Mouse (Mus musculus) embryonic facial prominence, embryonic 14.5 days (tissue): Measurements from ENCODE around the gene Zdhhc4. TPM values are rescaled to one million over a fixed set of nuclear protein-coding genes. Genes with fewer than 3 reads are reported as not detected.

ENCODE experiments used
- ATAC-seq: fragments of 200-750 bp; cut with Nextera tagmentation; 2 replicates; pipeline ENCODE4 v1.8.0; 2017; ENCODE audit warnings: low read depth, moderate number of reproducible peaks, moderate TSS enrichment
- DNase-seq: peaks from one replicate; pipeline ENCODE4 v3.0.0-alpha.2; 2015; ENCODE audit warnings: low spot score
- H3K27ac ChIP-seq: fragments of 300-500 bp; sonication (generic); replicated peaks from 2 replicates; pipeline ENCODE4 v1.5.1; 2014; ENCODE audit warnings: low read depth, mild to moderate bottlenecking, low read length, moderate library complexity
- H3K27me3 ChIP-seq: fragments of 300-500 bp; sonication (generic); replicated peaks from 2 replicates; pipeline ENCODE4 v1.6.1; 2014; ENCODE audit warnings: low read length; ENCODE audit not compliant: control insufficient read depth, insufficient read depth
- H3K36me3 ChIP-seq: fragments of 300-500 bp; sonication (generic); 2 replicates; pipeline ENCODE4 v1.6.1; 2014; ENCODE audit warnings: low read length, mixed read lengths; ENCODE audit not compliant: control insufficient read depth, insufficient read depth
- H3K4me1 ChIP-seq: fragments of 300-500 bp; sonication (generic); 2 replicates; pipeline ENCODE4 v1.6.1; 2014; ENCODE audit warnings: antibody characterized with exemption, low read length; ENCODE audit not compliant: control insufficient read depth, insufficient read depth
- H3K4me2 ChIP-seq: fragments of 300-500 bp; sonication (generic); 2 replicates; pipeline ENCODE4 v1.6.1; 2014; ENCODE audit warnings: low read depth, mild to moderate bottlenecking, low read length, moderate library complexity, mixed read lengths
- H3K4me3 ChIP-seq: fragments of 300-500 bp; sonication (generic); 2 replicates; pipeline ENCODE4 v1.5.1; 2014; ENCODE audit warnings: low read depth, mild to moderate bottlenecking, low read length
- H3K9ac ChIP-seq: fragments of 300-500 bp; sonication (generic); 2 replicates; pipeline ENCODE4 v1.6.1; 2014; ENCODE audit warnings: low read depth, mild to moderate bottlenecking, low read length, moderate library complexity, mixed read lengths
- H3K9me3 ChIP-seq: fragments of 300-500 bp; sonication (generic); 2 replicates; pipeline ENCODE4 v1.6.1; 2016; ENCODE audit warnings: low read length; ENCODE audit not compliant: control insufficient read depth
- WGBS: fragments of 180-500 bp; shearing (Covaris S2); extraction: QIAGEN DNeasy Blood & Tissue Kit; methylation state at CpG from one replicate; pipeline ENCODE4 v1.1.7; 2014; 5-methylcytosine and 5-hydroxymethylcytosine counted together
- polyA plus RNA-seq: library from polyadenylated mRNA; unstranded; fragments of >200 nt; fragmentation: Nextera tagmentation; extraction: Ambion mirVana; gene quantifications from 2 replicates; pipeline ENCODE4 v1.2.1, GENCODE M21; 2014

Zdhhc4 gene
- polyA plus RNA-seq, 1 experiment from 2014 or later, result 68.3 TPM

DNA sequence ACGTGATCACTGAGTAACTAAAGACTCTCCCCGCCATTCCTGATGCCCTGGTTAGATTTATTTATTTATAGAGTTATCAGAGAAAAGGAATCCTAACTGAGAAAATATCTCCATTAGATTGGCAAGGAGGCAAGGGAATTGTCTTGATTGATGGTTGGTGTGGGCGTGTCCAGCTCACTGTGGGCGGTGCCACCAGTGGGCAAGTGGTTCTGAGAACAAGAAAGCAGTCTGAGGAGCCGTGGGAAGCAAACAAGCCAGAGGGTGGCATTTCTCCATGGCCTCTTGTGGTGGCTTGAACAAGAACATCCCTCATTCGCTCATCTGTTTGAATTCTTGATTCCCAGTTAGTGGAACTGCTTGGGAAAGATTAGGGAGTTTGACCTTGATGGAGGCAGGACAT, 10.5 kb upstream of the Zdhhc4 start:
- ATAC-seq, result no peak
- no peak overlapping the region for H3K4me3 ChIP-seq

DNA sequence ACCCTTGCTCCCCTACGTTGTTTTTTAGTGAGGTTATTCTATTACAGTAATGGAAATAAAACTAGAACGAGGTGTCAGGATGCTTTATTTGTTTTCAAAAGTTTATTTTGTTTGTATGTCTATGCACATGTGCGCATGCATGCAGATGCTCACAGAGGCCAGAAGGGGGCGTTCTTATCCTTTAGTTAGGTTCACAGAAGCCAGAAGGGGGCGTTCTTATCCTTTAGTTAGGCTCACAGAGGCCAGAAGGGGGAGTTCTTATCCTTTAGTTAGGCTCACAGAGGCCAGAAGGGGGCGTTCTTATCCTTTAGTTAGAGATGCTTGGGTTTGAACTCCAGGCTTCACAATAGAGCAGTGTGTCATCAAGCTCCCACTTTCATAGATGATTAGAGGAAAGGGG, 7.5 kb upstream of the Zdhhc4 start:
- Histone ChIP-seq H3K4me2 (no peak overlapping the region), H3K27ac (no peak overlapping the region), H3K36me3 (no peaks in the 10 kb centered on the region), H3K4me3 (no peak overlapping the region), H3K27me3 (no peaks in the 10 kb centered on the region), H3K4me1 (no peaks in the 10 kb centered on the region), H3K9me3 (no peaks in the 10 kb centered on the region), H3K9ac (no peak overlapping the region)
- no peak for ATAC-seq
- DNase-seq, result no peak
- WGBS, result 63% methylated on average over 6 of the region's 6 CpGs

More for the DNA sequence above, 10.5 kb upstream of the Zdhhc4 start:
- Histone ChIP-seq H3K36me3 (no peaks in the 10 kb centered on the region), H3K27ac (no peak overlapping the region), H3K9ac (no peak overlapping the region), H3K9me3 (no peaks in the 10 kb centered on the region), H3K4me1 (no peaks in the 10 kb centered on the region), H3K27me3 (no peaks in the 10 kb centered on the region), H3K4me2 (no peak overlapping the region)
- DNase-seq, result no peak
- WGBS, result 50% methylated on average over 6 of the region's 6 CpGs

DNA sequence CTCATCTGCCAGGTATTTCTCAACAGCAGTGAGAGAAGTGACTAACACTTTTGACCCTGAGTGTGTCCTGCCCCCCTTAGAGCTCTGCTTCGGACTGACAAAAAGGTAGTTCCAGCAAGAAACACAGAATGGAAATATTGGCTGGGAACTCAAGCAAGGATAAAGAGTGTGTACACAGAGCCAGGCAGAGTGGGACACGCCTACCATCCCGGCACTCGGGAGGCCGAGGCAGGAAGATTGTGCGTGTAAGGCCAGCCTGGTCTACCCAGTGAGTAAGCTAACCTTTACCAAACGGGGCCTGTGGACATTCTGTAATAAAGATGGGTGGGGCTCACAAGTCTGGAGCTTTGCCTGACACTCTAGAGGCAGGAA, 6.0 kb upstream of the Zdhhc4 start:
- WGBS, result 76% methylated on average over 7 of the region's 7 CpGs

DNA sequence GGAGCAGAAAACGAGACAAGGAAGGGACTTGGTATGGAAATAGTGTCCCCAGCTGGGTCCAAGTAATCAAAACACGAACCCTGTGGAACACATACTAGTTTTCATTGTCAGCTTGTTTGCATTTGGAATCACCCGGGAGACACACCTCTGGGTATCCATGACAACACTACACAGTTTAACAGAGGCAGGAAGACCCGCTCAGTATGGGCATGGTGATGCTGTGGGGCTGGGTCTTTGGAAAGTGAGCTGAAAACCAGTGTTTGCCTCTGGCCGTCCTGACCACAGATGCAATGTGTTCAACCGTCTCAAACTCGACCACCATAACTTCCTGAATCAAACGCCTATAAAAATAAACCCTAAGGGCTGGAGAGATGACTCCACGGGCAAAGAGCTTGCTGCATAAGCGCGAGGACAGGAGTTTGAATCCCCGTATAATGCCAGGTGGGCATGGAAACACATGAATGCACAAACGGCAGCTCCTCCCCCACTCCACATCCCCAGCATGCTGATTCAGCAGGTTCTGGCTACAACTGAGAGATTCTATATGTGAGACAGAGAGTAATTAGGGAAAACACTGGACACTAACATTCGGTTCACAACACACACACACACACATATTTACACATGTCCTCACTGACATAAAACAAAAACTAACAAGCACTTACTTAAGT, 5.5 kb upstream of the Zdhhc4 start:
- H3K9ac ChIP-seq, result no peak overlapping the region
- H3K4me3 ChIP-seq, result no peak overlapping the region
- peak overlapping the region; percentile 10; the same call in 1 of the 2 replicates for H3K4me2 ChIP-seq
- H3K27ac ChIP-seq, result no peak overlapping the region
- H3K4me1 ChIP-seq, result peaks cover 5% of the 10 kb centered on the region
- WGBS, result 65% methylated on average over 14 of the region's 14 CpGs
- no peaks in the 10 kb centered on the region for H3K9me3 ChIP-seq
- no peaks in the 10 kb centered on the region for H3K27me3 ChIP-seq
- ATAC-seq, result no peak
- DNase-seq, result no peak
- no peaks in the 10 kb centered on the region for H3K36me3 ChIP-seq

More for the DNA sequence above, 6.0 kb upstream of the Zdhhc4 start:
- H3K36me3 ChIP-seq, result no peaks in the 10 kb centered on the region
- ATAC-seq, result no peak
- no peak overlapping the region for H3K4me2 ChIP-seq
- no peak for DNase-seq
- no peaks in the 10 kb centered on the region for H3K27me3 ChIP-seq
- no peak overlapping the region for H3K27ac ChIP-seq
- H3K4me1 ChIP-seq, result peaks cover under 1% of the 10 kb centered on the region; the same call in 1 of the 2 replicates
- no peak overlapping the region for H3K9ac ChIP-seq
- no peak overlapping the region for H3K4me3 ChIP-seq
- no peaks in the 10 kb centered on the region for H3K9me3 ChIP-seq

DNA sequence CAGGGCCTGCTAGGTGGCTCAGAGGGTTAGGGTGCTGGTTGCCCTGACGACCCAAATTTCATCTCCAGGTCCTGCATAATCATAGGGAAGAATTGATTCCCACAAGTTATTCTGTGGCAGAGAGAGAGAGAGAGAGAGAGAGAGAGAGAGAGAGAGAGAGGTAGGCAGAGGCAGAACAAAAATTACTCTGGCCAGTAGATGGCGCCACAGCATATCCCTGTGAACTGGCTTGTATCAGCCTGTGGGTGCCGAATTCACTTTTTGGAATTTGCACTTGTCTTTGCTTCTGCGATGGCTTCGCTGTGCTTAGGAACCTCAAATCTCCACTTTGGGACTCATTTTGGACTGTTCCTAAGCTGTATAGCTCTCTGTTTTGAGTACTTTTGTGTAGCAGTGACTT, 4.8 kb upstream of the Zdhhc4 start:
- WGBS, result 16% methylated on average over 5 of the region's 5 CpGs
- DNase-seq (peak; percentile 77), ATAC-seq (no peak)
- peak overlapping the region; percentile 10; the same call in 1 of the 2 replicates for H3K4me2 ChIP-seq
- H3K9ac ChIP-seq, result 0 out of 2 replicates have a peak overlapping the region, but pooled peaks have one; percentile 27
- no peaks in the 10 kb centered on the region for H3K9me3 ChIP-seq
- H3K36me3 ChIP-seq, result no peaks in the 10 kb centered on the region
- no peak overlapping the region for H3K27ac ChIP-seq
- H3K4me1 ChIP-seq, result peaks cover 5% of the 10 kb centered on the region
- no peak overlapping the region for H3K4me3 ChIP-seq
- H3K27me3 ChIP-seq, result no peaks in the 10 kb centered on the region

DNA sequence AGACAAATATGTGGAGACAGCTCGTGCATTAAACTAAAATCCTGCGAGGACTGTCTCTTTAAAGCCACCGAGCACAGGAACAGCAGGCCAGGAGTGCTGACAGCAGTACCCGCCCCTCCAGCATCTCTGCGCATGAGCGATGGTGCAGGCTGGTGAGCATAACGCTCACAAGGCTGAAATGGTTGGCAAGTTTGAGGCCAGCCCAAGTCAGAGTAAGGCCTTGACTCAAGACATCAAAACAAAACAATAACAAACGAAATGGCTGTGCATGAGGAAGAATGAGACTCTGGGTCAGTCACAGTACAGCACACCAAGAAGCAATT, 11.8 kb downstream of the Zdhhc4 start:
- no peak for DNase-seq
- Histone ChIP-seq H3K36me3 (peaks cover 68% of the 10 kb centered on the region), H3K9ac (no peak overlapping the region), H3K27me3 (no peaks in the 10 kb centered on the region), H3K9me3 (no peaks in the 10 kb centered on the region), H3K4me2 (no peak overlapping the region), H3K27ac (no peak overlapping the region), H3K4me3 (no peak overlapping the region), H3K4me1 (peaks cover 12% of the 10 kb centered on the region; the same call in 1 of the 2 replicates)
- no peak for ATAC-seq
- WGBS, result 85% methylated on average over 8 of the region's 8 CpGs

DNA sequence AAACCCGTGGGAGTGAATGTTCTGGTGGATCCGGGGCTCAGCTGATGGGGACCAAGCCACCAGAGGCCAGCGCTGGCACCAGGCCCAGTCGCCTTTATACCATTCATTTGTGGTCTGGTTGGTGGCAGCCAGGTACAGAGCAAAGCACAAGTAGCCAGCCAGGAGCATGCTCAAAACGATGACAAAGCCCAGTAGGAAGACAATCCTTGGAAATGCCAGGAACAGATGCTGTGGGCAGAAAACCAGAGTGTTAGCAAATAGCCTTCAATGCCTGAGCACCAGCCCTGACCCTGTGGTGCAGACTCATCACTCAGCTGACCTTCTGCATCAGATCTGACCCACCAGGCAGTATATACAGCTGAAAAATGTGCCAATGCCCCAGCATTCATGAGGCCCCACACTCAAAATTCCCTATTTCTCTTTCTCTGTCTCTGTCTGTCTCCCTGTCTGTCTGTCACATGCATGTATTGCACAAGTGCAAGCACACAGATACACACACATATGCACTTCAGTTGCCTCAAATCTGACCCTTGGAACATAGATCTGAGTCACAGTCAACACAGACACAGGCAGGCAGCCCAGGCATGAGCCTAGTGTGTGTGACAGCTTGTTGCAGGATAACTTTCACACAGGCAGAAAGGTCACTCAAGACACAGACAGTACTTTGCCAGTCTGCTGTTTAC, 12.3 kb downstream of the Zdhhc4 start:
- 89% methylated on average over 5 of the region's 5 CpGs for WGBS
- DNase-seq (no peak), ATAC-seq (no peak)
- no peak overlapping the region for H3K27ac ChIP-seq
- H3K27me3 ChIP-seq, result no peaks in the 10 kb centered on the region
- peaks cover 12% of the 10 kb centered on the region; the same call in 1 of the 2 replicates for H3K4me1 ChIP-seq
- no peak overlapping the region for H3K9ac ChIP-seq
- H3K4me2 ChIP-seq, result no peak overlapping the region
- H3K4me3 ChIP-seq, result no peak overlapping the region
- H3K9me3 ChIP-seq, result no peaks in the 10 kb centered on the region
- peaks cover 67% of the 10 kb centered on the region for H3K36me3 ChIP-seq

DNA sequence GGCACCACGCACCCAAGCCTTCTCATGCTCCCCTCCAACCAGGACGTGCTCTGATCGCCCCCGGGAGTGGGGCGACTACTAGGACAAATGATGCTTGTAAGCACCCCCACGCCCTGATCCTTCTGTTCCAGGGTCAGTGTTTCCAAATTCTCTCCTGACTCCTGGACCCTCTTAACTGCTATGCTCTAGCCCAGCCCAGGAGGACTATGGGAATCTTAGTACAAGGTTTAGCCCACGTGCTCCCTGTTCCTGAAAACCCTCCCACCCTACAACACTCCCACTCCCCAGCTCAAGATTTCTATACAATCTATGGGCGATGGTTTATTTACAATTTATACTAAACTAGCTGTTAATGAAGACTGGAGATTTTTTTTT, 13.6 kb downstream of the Zdhhc4 start:
- Histone ChIP-seq H3K27ac (no peak overlapping the region), H3K4me3 (peak overlapping the region; percentile 92), H3K9ac (peak overlapping the region; percentile 97), H3K4me2 (peak overlapping the region; percentile 54), H3K27me3 (no peaks in the 10 kb centered on the region), H3K36me3 (peaks cover 69% of the 10 kb centered on the region), H3K4me1 (peaks cover 12% of the 10 kb centered on the region; the same call in 1 of the 2 replicates), H3K9me3 (no peaks in the 10 kb centered on the region)
- ATAC-seq (peak; percentile 19), DNase-seq (no peak)
- 13% methylated on average over 8 of the region's 8 CpGs for WGBS
